ENCODE assay signal across 8 mouse cellular contexts in the genomic region with DNA sequence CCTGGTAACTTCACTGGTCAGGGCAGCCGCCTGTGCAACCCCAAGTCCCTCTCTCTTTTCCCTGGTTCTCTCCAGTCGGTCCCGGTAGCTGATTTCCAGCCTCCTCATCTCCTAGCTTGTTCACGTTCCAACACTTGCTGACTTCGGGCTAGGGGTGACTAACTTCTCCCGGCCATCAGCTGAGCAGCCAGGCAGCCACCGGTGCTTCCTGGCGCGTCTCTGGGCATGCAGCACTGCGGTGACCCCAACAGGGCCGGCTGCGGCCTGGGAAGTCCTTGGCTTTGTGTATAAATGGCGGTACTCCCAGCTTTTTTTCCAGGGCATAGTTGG. TPM values are rescaled to one million over a fixed set of nuclear protein-coding genes. Genes with fewer than 3 reads are reported as not detected.
DNase-seq lines count a peak whose midpoint lies in the region; ATAC-seq and TF ChIP-seq lines count a peak whose summit lies in the region.

A gene (minus strand): TSS at position 248 of the 330 bp plus-strand sequence.

- no peaks in the 10 kb centered on the region for H3K9me3 ChIP-seq in kidney, embryonic 14.5 days (ENCODE audit: control insufficient read depth, low read length)
- H3K9me3 ChIP-seq in heart, embryonic 10.5 days = no peaks in the 10 kb centered on the region

- 2% methylated on average over 13 of the region's 13 CpGs for WGBS in kidney, embryonic 14.5 days
- WGBS in heart, embryonic 10.5 days = 5% methylated on average over 13 of the region's 13 CpGs

- H3K4me1 ChIP-seq in kidney, embryonic 14.5 days (ENCODE audit: control insufficient read depth, insufficient read depth, low read length) = peaks cover 3% of the 10 kb centered on the region; the same call in 1 of the 2 replicates
- no peaks in the 10 kb centered on the region for H3K4me1 ChIP-seq in bone marrow macrophage, adult 2 months (ENCODE audit: control insufficient read depth, insufficient read depth, low read length)
- H3K4me1 ChIP-seq in heart, embryonic 10.5 days = peaks cover 15% of the 10 kb centered on the region

- H3K27ac ChIP-seq in kidney, embryonic 14.5 days (ENCODE audit: low read depth, low read length) = peak within 1 kb of the TSS; percentile 18; the same call in 1 of the 2 replicates
- no peak within 1 kb of the TSS for H3K27ac ChIP-seq in bone marrow macrophage, adult 2 months (ENCODE audit: insufficient read depth, low read depth, low read length)
- peak within 1 kb of the TSS; percentile 80 for H3K27ac ChIP-seq in heart, embryonic 10.5 days

- peak within 1 kb of the TSS; percentile 96 for H3K4me2 ChIP-seq in kidney, embryonic 14.5 days (replicated peaks; ENCODE audit: low read depth, low read length)

- 0 out of 2 replicates have a peak, but pooled peaks cover 5% of the 10 kb centered on the region for H3K27me3 ChIP-seq in kidney, embryonic 14.5 days (ENCODE audit: control insufficient read depth, insufficient read depth, low read length)
- H3K27me3 ChIP-seq in heart, embryonic 10.5 days (ENCODE audit: insufficient read depth, poor library complexity, severe bottlenecking) = peaks cover 23% of the 10 kb centered on the region

- 0 out of 2 replicates have a peak, but pooled peaks have one; percentile 1 for ATAC-seq in kidney, embryonic 14.5 days (ENCODE audit: low FRiP score, low TSS enrichment)
- ATAC-seq in monocyte, adult 5-6 weeks (replicated peaks; ENCODE audit: insufficient number of reproducible peaks, low FRiP score, low TSS enrichment, poor library complexity, severe bottlenecking) = 0 out of 2 replicates have a peak, but pooled peaks have one; percentile 35

- DNase-seq in kidney, adult 8-10 months = no peak
- no peak for DNase-seq in heart, embryonic 10.5 days (ENCODE audit: low spot score)
- peak; percentile 62 for DNase-seq in kidney, postnatal 10 days
- no peak for DNase-seq in spleen, postnatal 14 days (ENCODE audit: low spot score in 2 of 2)
- DNase-seq in cerebellum, adult 9-10 months = no peak

- peak within 1 kb of the TSS; percentile 67 for H3K9ac ChIP-seq in kidney, embryonic 14.5 days (ENCODE audit: low read depth, low read length)

- H3K36me3 ChIP-seq in kidney, embryonic 14.5 days (ENCODE audit: control insufficient read depth, insufficient read depth, low read length) = no peaks in the 10 kb centered on the region
- no peaks in the 10 kb centered on the region for H3K36me3 ChIP-seq in heart, embryonic 10.5 days

- TF ChIP-seq POLR2A in bone marrow macrophage, adult 2 months (IDR thresholded peaks at IDR 0.05; ENCODE audit: borderline replicate concordance, low read depth, low read length) = no peak

- TF ChIP-seq CTCF in bone marrow macrophage, adult 2 months (IDR thresholded peaks at IDR 0.05; ENCODE audit: low read depth, low read length) = no peak

- peak within 1 kb of the TSS; percentile 65 for H3K4me3 ChIP-seq in kidney, embryonic 14.5 days (ENCODE audit: low read length)
- H3K4me3 ChIP-seq in bone marrow macrophage, adult 2 months (ENCODE audit: insufficient read depth, low read length) = peak within 1 kb of the TSS; percentile 53
- peak within 1 kb of the TSS; percentile 71 for H3K4me3 ChIP-seq in heart, embryonic 10.5 days

RNA-seq across cellular contexts. Expression of the gene that starts here (rescaled TPM):
- polyA plus RNA-seq in kidney, embryonic 14.5 days (2014; fragmentation: Nextera tagmentation; extraction: Ambion mirVana) = 3.4 and 3.6 TPM in 2 replicates
- 0.07 and 0.08 TPM in 2 replicates for polyA plus RNA-seq in bone marrow macrophage, adult 2 months (2012; ENCODE audit: insufficient read depth, insufficient read length, missing spikeins)
- polyA plus RNA-seq in heart, embryonic 10.5 days (2016; fragmentation: Nextera tagmentation; extraction: Ambion mirVana) = 1.1 and 1.7 TPM in 2 replicates
- not detected in 3 replicates for total RNA-seq in monocyte, adult 5-6 weeks (2017)

Comparison
In these comparisons a context has a peak if more than half of its experiments do, and no peak if none do; other contexts are left out.
1. Peak in ATAC-seq in monocyte, adult 5-6 weeks; RNA of the gene not detected or under 1 TPM.